Mouse (Mus musculus) urinary bladder, adult 2 months (tissue): ENCODE measurements around the gene Gabra4. TPM values are rescaled to one million over a fixed set of nuclear protein-coding genes. Genes with fewer than 3 reads are reported as not detected.

ENCODE experiments used
- polyA plus RNA-seq: library from polyadenylated mRNA; depleted of rRNA; stranded (reverse); fragments of >200 nt; gene quantifications from 2 replicates; pipeline ENCODE4 v1.2.3, GENCODE M21; 2012; rRNA removed

The Gabra4 gene
- polyA plus RNA-seq, 1 experiment, result 0.32 TPM

Other genes with a start within 250 kb of the Gabra4 start
- gene Cox7b2, start 110.1 kb downstream of the Gabra4 start, polyA plus RNA-seq, result not detected in 2 replicates
- 0.22 and 0.57 TPM in 2 replicates for gene Gabrb1, start 195 bp downstream of the Gabra4 start, polyA plus RNA-seq